Mouse (Mus musculus) hindbrain, embryonic 11.5 days (tissue): ENCODE results near the gene Tph2. TPM values are rescaled to one million over a fixed set of nuclear protein-coding genes. Genes with fewer than 3 reads are reported as not detected.

Experiments used
- ATAC-seq: fragments of 200-750 bp; cut with Nextera tagmentation; 2 replicates; pipeline ENCODE4 v1.8.0; 2017; ENCODE audit warnings: mild to moderate bottlenecking, moderate TSS enrichment, moderate library complexity; ENCODE audit not compliant: low FRiP score
- DNase-seq: peaks from one replicate; pipeline ENCODE4 v3.0.0-alpha.2; 2015; ENCODE audit warnings: low spot score
- H3K27ac ChIP-seq: fragments of 300-500 bp; sonication (generic); 2 replicates; pipeline ENCODE4 v1.5.1; 2014; ENCODE audit warnings: mild to moderate bottlenecking, low read depth, low read length
- H3K27me3 ChIP-seq: fragments of 300-500 bp; sonication (generic); 2 replicates; pipeline ENCODE4 v1.6.1; 2014; ENCODE audit warnings: mild to moderate bottlenecking, low read length, moderate library complexity, mixed read lengths; ENCODE audit not compliant: control insufficient read depth, insufficient read depth
- H3K36me3 ChIP-seq: fragments of 300-500 bp; sonication (generic); 2 replicates; pipeline ENCODE4 v1.6.1; 2014; ENCODE audit warnings: mild to moderate bottlenecking, low read length, moderate library complexity, mixed read lengths; ENCODE audit not compliant: control insufficient read depth, insufficient read depth
- H3K4me1 ChIP-seq: fragments of 300-500 bp; sonication (generic); replicated peaks from 2 replicates; pipeline ENCODE4 v1.6.1; 2014; ENCODE audit warnings: low read length, mixed read lengths; ENCODE audit not compliant: control insufficient read depth, insufficient read depth
- H3K4me2 ChIP-seq: fragments of 300-500 bp; sonication (generic); replicated peaks from 2 replicates; pipeline ENCODE4 v1.6.1; 2014; ENCODE audit warnings: mild to moderate bottlenecking, low read depth, low read length
- H3K4me3 ChIP-seq: fragments of 300-500 bp; sonication (generic); 2 replicates; pipeline ENCODE4 v1.5.1; 2014; ENCODE audit warnings: low read depth, low read length
- H3K9ac ChIP-seq: fragments of 300-500 bp; sonication (generic); 2 replicates; pipeline ENCODE4 v1.6.1; 2014; ENCODE audit warnings: low read depth, low read length
- H3K9me3 ChIP-seq: fragments of 300-500 bp; sonication (generic); 2 replicates; pipeline ENCODE4 v1.6.1; 2016; ENCODE audit warnings: low read length; ENCODE audit not compliant: control insufficient read depth
- WGBS: fragments of 180-500 bp; shearing (Covaris S2); extraction: QIAGEN DNeasy Blood & Tissue Kit; methylation state at CpG from one replicate; pipeline ENCODE4 v1.1.7; 2014; 5-methylcytosine and 5-hydroxymethylcytosine counted together
- polyA plus RNA-seq: library from polyadenylated mRNA; unstranded; fragments of >200 nt; fragmentation: Nextera tagmentation; extraction: Ambion mirVana; gene quantifications from 2 replicates; pipeline ENCODE4 v1.2.1, GENCODE M21; 2014

The Tph2 gene
- polyA plus RNA-seq, 1 experiment from 2014 or later = 1.7 TPM

DNA sequence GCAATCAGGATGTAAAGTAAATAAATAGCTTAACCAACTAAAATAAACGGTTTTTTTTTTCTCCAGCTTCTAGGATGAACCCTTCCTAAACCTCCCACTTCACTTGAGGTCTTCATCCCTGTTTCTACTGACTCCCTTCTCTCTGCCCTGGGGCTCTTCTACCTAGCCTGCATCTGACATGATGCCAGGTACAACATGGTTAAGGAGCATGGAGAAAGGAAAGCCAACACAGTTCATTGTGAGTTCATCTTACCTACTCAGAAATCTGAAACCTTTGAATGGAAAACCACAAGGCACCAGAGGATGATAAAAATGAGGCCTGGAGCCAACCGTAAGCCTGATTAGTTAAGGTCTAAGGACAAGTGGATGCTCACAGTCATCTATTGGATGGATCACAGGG, 123.3 kb downstream of the Tph2 start:
- Histone ChIP-seq H3K9me3 (no peaks in the 10 kb centered on the region), H3K27me3 (no peaks in the 10 kb centered on the region), H3K4me3 (no peak overlapping the region), H3K4me1 (no peaks in the 10 kb centered on the region), H3K27ac (no peak overlapping the region), H3K4me2 (no peak overlapping the region), H3K9ac (no peak overlapping the region), H3K36me3 (no peaks in the 10 kb centered on the region)
- 83% methylated on average over 2 of the region's 2 CpGs for WGBS
- DNase-seq (no peak), ATAC-seq (no peak)

DNA sequence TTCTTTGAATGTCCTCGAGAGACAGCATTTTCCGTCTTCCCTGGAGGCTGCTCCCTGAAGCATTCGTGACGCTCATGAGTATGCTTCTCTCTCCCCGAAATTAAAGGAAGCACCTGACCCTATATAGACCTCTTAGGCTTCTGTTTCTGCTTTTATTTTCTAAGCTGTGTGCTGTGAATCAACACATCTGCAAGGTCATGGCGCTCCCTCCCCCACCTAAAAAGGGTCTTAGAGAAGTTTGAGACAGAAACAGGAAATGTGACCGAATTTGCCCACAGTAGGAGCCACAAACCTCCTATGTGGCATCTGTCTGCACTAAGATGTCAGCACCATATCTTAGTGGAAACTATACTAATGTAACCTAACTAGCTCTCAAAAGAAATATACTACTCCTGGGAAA, 124.1 kb downstream of the Tph2 start:
- H3K9ac ChIP-seq = no peak overlapping the region
- H3K27me3 ChIP-seq = no peaks in the 10 kb centered on the region
- no peaks in the 10 kb centered on the region for H3K4me1 ChIP-seq
- H3K4me2 ChIP-seq = no peak overlapping the region
- no peaks in the 10 kb centered on the region for H3K36me3 ChIP-seq
- no peak overlapping the region for H3K27ac ChIP-seq
- ATAC-seq (no peak), DNase-seq (no peak)
- no peak overlapping the region for H3K4me3 ChIP-seq
- no peaks in the 10 kb centered on the region for H3K9me3 ChIP-seq
- WGBS = 84% methylated on average over 7 of the region's 7 CpGs

DNA sequence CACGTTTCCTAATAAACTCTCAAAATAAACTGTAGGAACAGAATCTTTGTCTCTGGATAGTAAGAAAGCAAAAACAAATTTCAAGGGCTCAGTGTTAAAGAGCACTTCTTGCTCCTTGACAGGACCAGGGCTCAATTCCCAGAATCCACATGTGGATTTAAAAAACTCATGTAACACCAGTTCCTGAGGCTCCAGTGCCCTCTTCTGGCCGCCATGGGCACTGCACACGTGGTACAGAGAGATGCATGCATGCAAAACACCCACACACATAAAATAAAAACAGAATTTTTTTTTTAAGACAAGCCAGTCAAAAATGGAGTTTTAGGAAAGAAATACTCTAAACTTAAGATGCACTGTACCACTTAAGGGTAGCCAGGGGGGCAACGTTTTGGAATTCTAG, 133.2 kb downstream of the Tph2 start:
- ATAC-seq (no peak), DNase-seq (peak; percentile 2)
- H3K4me1 ChIP-seq = no peaks in the 10 kb centered on the region
- no peak overlapping the region for H3K27ac ChIP-seq
- no peaks in the 10 kb centered on the region for H3K9me3 ChIP-seq
- no peak overlapping the region for H3K4me2 ChIP-seq
- 50% methylated on average over 4 of the region's 4 CpGs for WGBS
- H3K9ac ChIP-seq = no peak overlapping the region
- H3K27me3 ChIP-seq = no peaks in the 10 kb centered on the region
- no peaks in the 10 kb centered on the region for H3K36me3 ChIP-seq
- no peak overlapping the region for H3K4me3 ChIP-seq

DNA sequence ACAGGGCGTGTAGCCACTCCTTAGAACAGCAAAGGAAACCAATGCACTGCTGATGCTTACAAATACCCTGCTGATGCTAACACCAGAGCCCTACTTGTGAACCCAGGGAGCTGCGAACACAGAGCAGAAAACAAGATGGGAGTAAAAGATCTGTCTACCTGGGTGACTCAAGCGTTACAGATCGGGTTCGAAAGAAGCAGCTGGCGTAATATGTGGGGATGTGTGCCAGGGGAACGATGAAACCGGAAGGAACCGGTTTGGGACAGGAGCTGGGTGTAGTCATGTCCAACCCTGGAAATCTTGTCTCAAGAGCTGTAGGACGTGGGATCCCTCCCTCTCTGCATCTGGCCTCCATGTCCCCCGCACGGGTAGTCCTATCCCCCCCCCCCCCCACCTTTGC, 134.1 kb downstream of the Tph2 start:
- H3K9ac ChIP-seq = no peak overlapping the region
- H3K27ac ChIP-seq = no peak overlapping the region
- H3K27me3 ChIP-seq = no peaks in the 10 kb centered on the region
- 89% methylated on average over 12 of the region's 12 CpGs for WGBS
- no peak overlapping the region for H3K4me3 ChIP-seq
- no peaks in the 10 kb centered on the region for H3K4me1 ChIP-seq
- no peaks in the 10 kb centered on the region for H3K9me3 ChIP-seq
- 0 out of 2 replicates have a peak, but pooled peaks have one; percentile 4 for ATAC-seq
- DNase-seq = no peak
- H3K36me3 ChIP-seq = no peaks in the 10 kb centered on the region
- no peak overlapping the region for H3K4me2 ChIP-seq

DNA sequence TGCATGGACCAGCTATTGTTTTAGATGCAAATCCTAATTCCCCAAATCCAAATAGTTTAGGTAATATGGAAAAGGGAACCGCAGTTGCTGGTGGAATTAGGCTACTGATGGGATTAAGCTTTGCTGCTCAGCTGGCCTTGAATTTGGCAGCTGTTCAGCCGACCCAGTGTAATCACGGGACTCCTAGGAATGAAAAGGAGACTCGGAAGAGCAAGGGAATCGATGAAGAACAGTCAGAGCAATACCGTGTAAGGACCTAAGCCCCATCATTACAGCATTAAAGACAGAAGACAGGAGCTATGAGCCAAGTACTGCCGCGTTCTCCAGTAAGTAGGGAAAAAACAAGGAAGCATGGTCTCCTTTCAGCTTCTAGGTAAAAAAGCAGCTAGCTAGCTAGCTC, 134.6 kb downstream of the Tph2 start:
- no peak for DNase-seq
- Histone ChIP-seq H3K9me3 (no peaks in the 10 kb centered on the region), H3K9ac (no peak overlapping the region), H3K27ac (no peak overlapping the region), H3K4me3 (no peak overlapping the region), H3K4me1 (no peaks in the 10 kb centered on the region), H3K27me3 (no peaks in the 10 kb centered on the region), H3K36me3 (no peaks in the 10 kb centered on the region), H3K4me2 (no peak overlapping the region)
- 68% methylated on average over 8 of the region's 8 CpGs for WGBS
- no peak for ATAC-seq

DNA sequence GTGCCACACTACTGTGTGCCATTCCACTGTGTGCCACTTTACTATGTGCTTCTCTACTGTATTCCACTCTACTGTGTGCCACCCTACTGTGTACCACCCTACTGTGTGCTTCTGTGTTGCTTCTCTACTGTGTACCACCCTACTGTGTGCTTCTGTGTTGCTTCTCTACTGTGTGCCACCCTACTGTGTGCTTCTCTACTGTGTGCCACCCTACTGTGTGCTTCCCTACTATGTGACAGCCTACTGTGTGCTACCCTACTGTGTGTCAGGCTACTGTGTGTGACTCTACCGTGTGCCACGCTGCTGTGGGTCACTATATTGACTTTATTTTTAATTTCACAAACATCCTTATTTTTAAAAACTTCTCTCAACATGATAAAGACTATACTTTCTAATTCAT, 136.3 kb downstream of the Tph2 start:
- Histone ChIP-seq H3K27me3 (no peaks in the 10 kb centered on the region), H3K4me1 (no peaks in the 10 kb centered on the region), H3K4me2 (no peak overlapping the region), H3K27ac (no peak overlapping the region), H3K4me3 (no peak overlapping the region), H3K9ac (no peak overlapping the region), H3K36me3 (no peaks in the 10 kb centered on the region), H3K9me3 (no peaks in the 10 kb centered on the region)
- ATAC-seq = no peak
- WGBS = 91% methylated on average over 2 of the region's 2 CpGs
- DNase-seq = no peak

DNA sequence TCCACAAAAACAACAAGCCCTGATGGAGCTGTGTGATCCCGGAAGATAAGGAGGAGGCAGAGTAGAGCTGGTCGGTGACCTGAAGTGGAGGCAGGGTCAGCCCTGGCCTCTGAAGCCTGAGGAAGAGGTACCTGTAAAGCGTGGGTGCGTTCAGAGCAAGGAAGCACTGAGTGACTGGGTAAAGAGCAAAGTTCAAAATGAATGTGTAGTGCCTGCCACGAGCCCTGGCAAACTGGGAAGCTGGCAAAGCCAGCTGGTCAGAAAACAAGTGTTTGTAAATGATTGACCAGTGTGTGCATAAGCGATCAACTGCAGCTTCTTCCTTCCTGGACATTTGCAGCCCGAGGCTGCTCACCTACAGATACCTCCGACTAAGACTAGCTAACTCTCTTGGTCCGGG, 149.1 kb downstream of the Tph2 start:
- no peak for ATAC-seq
- H3K27ac ChIP-seq = no peak overlapping the region
- no peaks in the 10 kb centered on the region for H3K4me1 ChIP-seq
- no peak for DNase-seq
- H3K4me2 ChIP-seq = no peak overlapping the region
- H3K27me3 ChIP-seq = no peaks in the 10 kb centered on the region
- H3K9ac ChIP-seq = no peak overlapping the region
- no peaks in the 10 kb centered on the region for H3K36me3 ChIP-seq
- WGBS = 95% methylated on average over 9 of the region's 9 CpGs
- no peaks in the 10 kb centered on the region for H3K9me3 ChIP-seq
- H3K4me3 ChIP-seq = no peak overlapping the region

Other genes starting within 250 kb of the Tph2 start
- 45.3 and 55.4 TPM in 2 replicates for gene Tbc1d15, start 66.4 kb upstream of the Tph2 start, polyA plus RNA-seq
- 10.1 and 10.6 TPM in 2 replicates for gene Rab21, start 130.6 kb upstream of the Tph2 start, polyA plus RNA-seq
- 35.7 and 39.1 TPM in 2 replicates for gene Tmem19, start 177.5 kb upstream of the Tph2 start, polyA plus RNA-seq
- gene Thap2, start 199.4 kb upstream of the Tph2 start, polyA plus RNA-seq = 26.8 and 31.1 TPM in 2 replicates
- 22.0 and 31.0 TPM in 2 replicates for gene Zfc3h1, start 199.9 kb upstream of the Tph2 start, polyA plus RNA-seq